Mouse (Mus musculus) erythroblast, embryonic 14.5 days (primary cell): ENCODE results near the gene Rap1gap. TPM values are rescaled to one million over a fixed set of nuclear protein-coding genes. Genes with fewer than 3 reads are reported as not detected.
A peak's percentile ranks its signal among the peaks of the same experiment; 100 is the strongest.

Experiments used
- H3K27me3 ChIP-seq: 2 replicates; pipeline ENCODE4 v1.6.1; 2012; ENCODE audit warnings: inconsistent platforms; ENCODE audit not compliant: control insufficient read depth
- H3K36me3 ChIP-seq: 2 replicates; pipeline ENCODE4 v1.6.1; 2012; ENCODE audit warnings: mild to moderate bottlenecking, inconsistent platforms; ENCODE audit not compliant: control insufficient read depth
- H3K4me1 ChIP-seq: 2 replicates; pipeline ENCODE4 v1.6.1; 2012; ENCODE audit warnings: inconsistent platforms; ENCODE audit not compliant: control insufficient read depth
- H3K4me3 ChIP-seq: replicated peaks from 2 replicates; pipeline ENCODE3; 2012; ENCODE audit warnings: moderate library complexity, mild to moderate bottlenecking, inconsistent platforms
- H3K9me3 ChIP-seq: 2 replicates; pipeline ENCODE4 v1.6.1; 2012; ENCODE audit warnings: low read length, inconsistent platforms, mixed read lengths; ENCODE audit not compliant: control insufficient read depth
- GATA1 ChIP-seq: IDR thresholded peaks from 2 replicates; pipeline ENCODE4 v1.6.1; 2012; ENCODE audit warnings: low read length, inconsistent platforms, mixed read lengths
- TAL1 ChIP-seq: IDR thresholded peaks from 3 replicates; pipeline ENCODE4 v1.6.1; 2012; ENCODE audit warnings: low read length, inconsistent platforms, mixed read lengths
- polyA plus RNA-seq: library from polyadenylated mRNA; stranded (reverse); fragments of >175 nt; gene quantifications from 2 replicates; pipeline ENCODE4 v1.2.3, GENCODE M21; 2012

Rap1gap gene
- polyA plus RNA-seq, 1 experiment = 0.05 TPM

DNA sequence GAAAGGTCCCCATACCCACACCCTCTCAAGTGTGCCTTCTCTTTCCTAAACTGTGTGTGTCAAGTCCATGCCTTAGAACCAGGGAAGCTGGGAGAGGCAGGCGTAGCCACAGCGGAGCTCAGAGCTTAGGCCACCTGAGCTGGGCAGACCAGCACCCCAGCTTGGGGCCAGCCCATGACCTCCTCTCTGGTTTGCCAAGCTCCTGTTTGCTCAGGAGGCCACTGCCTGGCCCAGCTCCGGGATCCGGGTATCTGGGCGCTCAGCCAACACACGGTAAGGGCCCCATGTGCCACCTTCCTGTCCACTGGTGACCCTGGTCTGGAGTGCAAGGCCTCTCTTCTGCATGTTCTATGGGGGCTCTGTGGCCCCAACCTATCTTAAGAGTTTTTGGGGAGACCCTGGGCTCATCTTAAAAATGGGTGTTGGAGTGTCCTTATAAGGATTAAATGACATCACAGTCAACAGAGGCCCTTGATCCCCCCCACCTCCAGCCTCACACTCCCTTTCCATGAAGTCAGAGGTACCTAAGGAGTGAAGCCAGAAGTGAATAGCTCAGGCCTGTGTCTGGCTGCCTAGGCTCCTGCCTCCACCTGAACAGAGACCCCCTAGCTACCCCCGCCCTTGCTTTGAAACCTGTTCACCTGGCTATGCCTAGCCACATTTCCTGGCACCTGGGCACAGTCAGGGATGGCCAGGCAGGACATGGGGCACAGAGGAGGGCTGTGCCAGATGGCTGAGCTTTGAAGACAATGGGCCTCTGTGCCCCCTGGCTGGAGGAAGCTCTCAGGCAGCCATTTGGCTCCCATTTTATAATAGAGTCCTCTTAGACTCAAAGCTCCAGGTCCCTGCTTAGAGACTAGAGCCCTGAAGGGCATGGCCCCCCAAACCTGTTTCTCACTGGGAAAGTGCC is 33.8 kb downstream of the Rap1gap start:
- H3K9me3 ChIP-seq = no peaks in the 10 kb centered on the region
- H3K4me1 ChIP-seq = peaks cover 7% of the 10 kb centered on the region
- TF ChIP-seq TAL1 (no peak), GATA1 (no peak)
- H3K27me3 ChIP-seq = no peaks in the 10 kb centered on the region
- no peaks in the 10 kb centered on the region for H3K36me3 ChIP-seq
- H3K4me3 ChIP-seq = no peak overlapping the region

DNA sequence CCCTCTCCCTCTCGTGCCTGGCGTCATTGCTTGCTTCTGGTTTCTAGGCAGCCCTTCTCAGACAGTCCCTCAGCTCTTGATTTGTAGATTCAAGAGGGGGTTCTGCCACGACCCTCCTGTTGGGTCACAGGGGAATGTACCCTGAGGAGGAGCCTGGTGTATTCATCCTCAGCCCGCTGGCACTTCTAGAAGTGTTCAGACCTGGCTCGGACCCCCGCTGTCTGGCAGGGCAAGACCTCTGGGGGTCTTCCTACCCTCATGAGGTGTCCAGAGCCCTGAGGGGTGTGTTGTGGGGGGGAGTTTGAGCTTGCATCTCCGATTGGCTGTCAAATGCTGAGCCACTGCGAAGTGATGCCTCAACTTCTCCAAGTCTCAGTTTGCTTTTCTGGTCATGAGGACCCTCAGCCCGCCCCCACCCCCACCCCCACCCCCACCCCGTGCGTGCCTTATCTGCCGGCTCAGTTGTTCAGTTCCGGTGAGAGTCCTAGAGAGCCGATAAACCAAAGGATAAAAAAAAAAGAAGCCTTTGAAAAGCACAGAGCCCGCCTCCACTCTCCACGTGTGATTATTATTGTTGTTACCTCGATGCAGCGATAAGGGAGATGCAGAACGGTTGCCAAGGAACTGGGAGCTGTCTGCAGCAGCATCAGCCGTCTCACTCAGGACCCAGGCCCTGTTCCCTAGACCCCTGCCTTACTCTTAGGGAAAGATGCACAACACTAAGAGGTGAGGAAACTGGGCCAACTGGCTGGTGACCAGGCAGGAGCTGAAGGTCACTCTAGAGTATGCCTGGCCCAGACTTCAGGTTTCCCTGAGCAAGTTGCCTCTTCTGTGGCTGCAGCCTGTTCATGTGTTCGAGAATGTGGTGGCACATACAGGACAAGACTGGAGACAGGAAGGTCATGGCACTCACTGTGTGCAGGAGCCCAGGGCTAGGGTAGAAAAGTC is 35.0 kb downstream of the Rap1gap start:
- Histone ChIP-seq H3K4me1 (peaks cover 19% of the 10 kb centered on the region), H3K36me3 (no peaks in the 10 kb centered on the region), H3K9me3 (no peaks in the 10 kb centered on the region), H3K27me3 (no peaks in the 10 kb centered on the region), H3K4me3 (no peak overlapping the region)
- TF ChIP-seq GATA1 (no peak), TAL1 (no peak)

DNA sequence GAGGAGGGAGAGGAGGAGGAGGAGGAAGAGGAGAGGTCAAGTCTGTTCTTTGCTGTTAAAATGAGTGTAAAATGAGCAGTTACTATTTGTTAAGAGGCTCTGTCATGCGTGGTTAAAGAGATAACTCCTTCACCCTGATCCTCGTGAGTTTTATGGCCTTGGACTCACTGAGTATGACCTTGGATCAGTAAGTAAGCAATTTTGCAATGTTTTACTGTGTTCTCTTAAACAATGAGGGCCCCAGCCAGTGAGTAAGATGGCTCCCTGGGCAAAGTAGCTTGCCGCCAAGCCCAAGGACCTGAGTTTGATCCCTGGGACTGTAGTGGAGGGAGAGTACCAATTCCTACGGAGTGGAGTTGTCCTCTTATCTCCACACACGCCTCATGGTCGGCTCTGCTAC is 36.4 kb downstream of the Rap1gap start:
- H3K27me3 ChIP-seq = 0 out of 2 replicates have a peak, but pooled peaks cover 3% of the 10 kb centered on the region
- peaks cover 28% of the 10 kb centered on the region for H3K4me1 ChIP-seq
- no peaks in the 10 kb centered on the region for H3K36me3 ChIP-seq

DNA sequence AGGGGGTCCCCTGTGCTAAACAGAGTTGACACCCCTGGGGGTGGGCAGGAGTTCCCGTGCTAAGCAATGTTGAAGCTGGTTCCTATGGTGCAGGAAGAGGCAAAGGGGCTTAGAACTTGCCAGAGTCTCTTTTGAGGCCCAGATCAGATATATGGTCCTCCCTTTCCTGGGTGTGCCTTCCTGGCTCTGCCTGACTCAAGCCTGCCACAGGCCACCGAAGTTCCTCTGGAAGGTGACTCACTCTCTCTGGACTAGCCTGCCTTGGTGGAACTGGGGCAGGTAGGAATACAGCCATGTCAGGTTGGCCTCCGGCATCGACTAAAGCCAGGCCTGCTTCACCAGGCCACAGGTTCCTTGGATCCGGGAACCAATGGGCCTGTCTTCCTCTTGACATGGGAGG is 38.6 kb downstream of the Rap1gap start:
- Histone ChIP-seq H3K4me1 (peaks cover 43% of the 10 kb centered on the region), H3K9me3 (no peaks in the 10 kb centered on the region), H3K27me3 (peaks cover 10% of the 10 kb centered on the region), H3K4me3 (no peak overlapping the region), H3K36me3 (no peaks in the 10 kb centered on the region)
- TF ChIP-seq TAL1 (no peak), GATA1 (no peak)

More for the DNA sequence above, 36.4 kb downstream of the Rap1gap start:
- H3K4me3 ChIP-seq = no peak overlapping the region
- TF ChIP-seq GATA1 = no peak
- TF ChIP-seq TAL1 = no peak
- H3K9me3 ChIP-seq = no peaks in the 10 kb centered on the region

DNA sequence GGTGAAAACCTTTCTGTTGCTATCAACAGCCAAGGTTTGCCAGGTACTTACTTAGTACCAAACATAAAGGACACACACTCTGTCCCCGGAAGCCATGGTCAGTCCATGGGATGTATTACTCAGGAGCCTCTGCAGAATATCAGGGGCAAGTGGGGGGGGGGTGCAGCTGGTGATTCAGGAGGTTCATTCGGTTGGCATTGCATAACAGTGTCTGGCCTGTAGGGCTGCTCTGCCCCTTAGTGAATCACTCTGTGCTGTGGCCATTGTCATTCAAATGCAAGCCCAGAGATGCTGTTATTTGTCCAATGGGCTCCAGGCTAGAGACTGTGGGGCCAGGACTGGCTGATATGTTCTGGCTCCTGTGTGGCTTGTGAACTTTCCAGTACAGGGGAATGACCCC is 40.0 kb downstream of the Rap1gap start:
- Histone ChIP-seq H3K4me3 (no peak overlapping the region), H3K9me3 (no peaks in the 10 kb centered on the region), H3K27me3 (peaks cover 19% of the 10 kb centered on the region), H3K36me3 (no peaks in the 10 kb centered on the region), H3K4me1 (peaks cover 55% of the 10 kb centered on the region)
- TF ChIP-seq TAL1 (no peak), GATA1 (no peak)

DNA sequence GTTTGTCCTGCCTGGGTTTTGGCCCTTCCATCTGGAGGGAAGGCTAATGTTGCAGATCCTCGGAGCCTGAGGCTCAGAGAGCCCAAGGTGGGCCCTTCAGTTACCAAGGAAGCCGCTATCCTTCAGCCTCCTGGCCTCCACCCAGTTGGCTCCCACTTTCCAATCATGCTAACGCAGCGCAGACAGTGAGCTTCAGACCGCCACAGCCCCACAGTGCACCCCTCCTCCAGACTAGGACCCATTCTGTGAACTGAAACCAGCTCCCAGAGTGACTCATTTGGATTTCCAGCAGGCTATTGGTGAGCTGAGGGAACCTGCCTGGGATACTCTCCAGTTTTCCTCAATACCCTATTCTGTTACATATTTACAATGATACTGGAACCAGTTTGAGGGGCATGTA is 40.9 kb downstream of the Rap1gap start:
- Histone ChIP-seq H3K9me3 (no peaks in the 10 kb centered on the region), H3K36me3 (no peaks in the 10 kb centered on the region), H3K27me3 (peaks cover 19% of the 10 kb centered on the region), H3K4me3 (no peak overlapping the region), H3K4me1 (peaks cover 56% of the 10 kb centered on the region)
- TF ChIP-seq GATA1 (no peak), TAL1 (no peak)

DNA sequence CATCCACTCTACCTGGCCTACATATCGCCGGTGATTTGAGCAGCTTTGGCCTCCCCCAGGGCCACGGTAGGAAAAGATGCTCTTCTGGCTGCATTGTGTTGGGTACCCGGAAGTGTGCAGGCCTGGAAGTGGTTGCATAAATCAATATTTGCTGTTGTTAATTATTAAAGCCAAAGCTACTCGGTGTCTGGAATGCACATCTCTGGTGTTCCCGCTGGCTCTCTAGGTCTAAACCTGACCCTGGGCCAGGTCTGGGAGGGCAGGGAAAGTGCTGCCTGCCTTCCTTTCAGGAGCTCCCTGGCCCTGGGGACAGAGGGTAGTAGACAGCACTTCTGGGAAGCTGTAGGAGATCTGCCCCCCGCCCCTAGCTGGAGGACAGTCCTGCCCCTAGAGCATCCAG is 42.0 kb downstream of the Rap1gap start:
- H3K4me3 ChIP-seq = no peak overlapping the region
- peaks cover 60% of the 10 kb centered on the region for H3K4me1 ChIP-seq
- no peaks in the 10 kb centered on the region for H3K36me3 ChIP-seq
- H3K27me3 ChIP-seq = peaks cover 23% of the 10 kb centered on the region
- H3K9me3 ChIP-seq = no peaks in the 10 kb centered on the region
- no peak for TF ChIP-seq GATA1
- no peak for TF ChIP-seq TAL1

DNA sequence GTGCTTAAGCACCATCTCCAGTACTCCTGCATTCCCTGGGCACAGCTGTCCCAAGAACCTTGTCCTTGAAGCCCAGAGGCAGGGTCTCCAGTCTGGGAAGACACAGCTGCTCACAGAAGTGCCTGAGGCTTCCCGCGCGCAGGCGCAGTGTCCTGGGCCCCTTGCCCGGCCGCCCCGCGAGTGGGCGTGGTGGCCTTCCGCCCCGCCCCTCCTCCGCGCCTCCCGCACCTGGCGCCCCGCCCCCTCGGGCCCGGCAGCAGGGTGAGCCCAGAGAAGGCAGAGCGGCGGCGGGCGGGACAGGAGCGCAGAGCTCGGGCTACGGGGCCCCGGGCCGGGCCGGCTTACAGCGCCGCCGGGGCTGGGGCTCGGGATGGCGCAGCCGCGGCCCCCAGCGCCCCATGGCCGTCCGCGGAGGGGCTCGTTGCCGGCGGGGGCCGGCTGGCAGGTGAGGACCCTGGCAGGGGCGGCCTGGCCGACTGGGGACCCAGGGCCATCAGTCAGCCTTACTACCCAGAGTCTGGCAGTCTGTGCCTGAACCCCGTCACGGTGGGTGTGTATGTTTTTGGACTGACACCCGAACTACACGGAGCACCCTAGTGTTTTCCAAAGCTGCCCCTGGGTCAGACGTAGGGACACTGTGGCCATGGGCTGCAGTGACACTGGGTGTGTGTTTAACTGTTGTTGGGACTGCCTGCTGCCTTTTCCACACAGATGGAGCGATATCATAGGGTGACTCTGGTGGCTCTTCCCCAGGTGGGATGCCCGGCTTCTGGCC is 42.9 kb downstream of the Rap1gap start:
- Histone ChIP-seq H3K4me1 (peaks cover 67% of the 10 kb centered on the region), H3K4me3 (peak overlapping the region; percentile 60), H3K27me3 (peaks cover 23% of the 10 kb centered on the region), H3K36me3 (no peaks in the 10 kb centered on the region), H3K9me3 (no peaks in the 10 kb centered on the region)
- TF ChIP-seq TAL1 (no peak), GATA1 (no peak)
